Mouse (Mus musculus): ENCODE results near the gene Dynlrb2. TPM values are rescaled to one million over a fixed set of nuclear protein-coding genes. Genes with fewer than 3 reads are reported as not detected.
A peak's percentile ranks its signal among the peaks of the same experiment; 100 is the strongest.

The Dynlrb2 gene
- polyA plus RNA-seq, 1 experiment from 2014 or later, result 0.47 TPM

GRCm38 (mm10) chr8:116478681-116479080 lies 26.1 kb upstream of the Dynlrb2 start:
- ATAC-seq (ENCODE audit: low FRiP score, low TSS enrichment) (no peak), DNase-seq (ENCODE audit: low spot score) (no peak)
- Histone ChIP-seq H3K4me3 (ENCODE audit: low read depth, low read length) (no peak overlapping the region), H3K27ac (replicated peaks) (no peak overlapping the region), H3K9ac (ENCODE audit: low read length) (no peak overlapping the region), H3K27me3 (ENCODE audit: control insufficient read depth, insufficient read depth, low read length) (no peaks in the 10 kb centered on the region), H3K36me3 (ENCODE audit: control insufficient read depth, insufficient read depth, low read length) (no peaks in the 10 kb centered on the region), H3K4me2 (replicated peaks; ENCODE audit: low read depth) (no peak overlapping the region), H3K9me3 (ENCODE audit: control insufficient read depth, low read length) (no peaks in the 10 kb centered on the region), H3K4me1 (replicated peaks; ENCODE audit: control insufficient read depth, insufficient read depth) (no peaks in the 10 kb centered on the region)
- TF ChIP-seq EP300 (optimal IDR thresholded peaks at IDR 0.05) (no peak), CTCF (IDR thresholded peaks at IDR 0.05; ENCODE audit: low read depth) (no peak)

- TF ChIP-seq EP300 (optimal IDR thresholded peaks at IDR 0.05), result no peak
- TF ChIP-seq CTCF (IDR thresholded peaks at IDR 0.05; ENCODE audit: low read depth), result peak; percentile 92
- Histone ChIP-seq H3K9me3 (ENCODE audit: control insufficient read depth, low read length) (no peaks in the 10 kb centered on the region), H3K4me3 (ENCODE audit: low read depth, low read length) (no peak overlapping the region), H3K4me2 (replicated peaks; ENCODE audit: low read depth) (no peak overlapping the region), H3K27ac (replicated peaks) (no peak overlapping the region), H3K9ac (ENCODE audit: low read length) (no peak overlapping the region), H3K4me1 (replicated peaks; ENCODE audit: control insufficient read depth, insufficient read depth) (no peaks in the 10 kb centered on the region), H3K36me3 (ENCODE audit: control insufficient read depth, insufficient read depth, low read length) (no peaks in the 10 kb centered on the region), H3K27me3 (ENCODE audit: control insufficient read depth, insufficient read depth, low read length) (no peaks in the 10 kb centered on the region)
- ATAC-seq (ENCODE audit: low FRiP score, low TSS enrichment), result no peak; the same call in 1 of the 2 replicates
- WGBS, result 10% methylated on average over 7 of the region's 7 CpGs
- peak; percentile 63 for DNase-seq (ENCODE audit: low spot score)
These were observed 23.9 kb upstream of the Dynlrb2 start for GRCm38 (mm10) chr8:116480894-116481293.

- DNase-seq (ENCODE audit: low spot score), result no peak
- ATAC-seq (ENCODE audit: low FRiP score, low TSS enrichment), result no peak
- Histone ChIP-seq H3K36me3 (ENCODE audit: control insufficient read depth, insufficient read depth, low read length) (no peaks in the 10 kb centered on the region), H3K4me3 (ENCODE audit: low read depth, low read length) (no peak overlapping the region), H3K27me3 (ENCODE audit: control insufficient read depth, insufficient read depth, low read length) (no peaks in the 10 kb centered on the region), H3K4me1 (replicated peaks; ENCODE audit: control insufficient read depth, insufficient read depth) (no peaks in the 10 kb centered on the region), H3K9ac (ENCODE audit: low read length) (no peak overlapping the region), H3K27ac (replicated peaks) (no peak overlapping the region), H3K9me3 (ENCODE audit: control insufficient read depth, low read length) (no peaks in the 10 kb centered on the region), H3K4me2 (replicated peaks; ENCODE audit: low read depth) (no peak overlapping the region)
- 68% methylated on average over 3 of the region's 3 CpGs for WGBS
- no peak for TF ChIP-seq CTCF (IDR thresholded peaks at IDR 0.05; ENCODE audit: low read depth)
- TF ChIP-seq EP300 (optimal IDR thresholded peaks at IDR 0.05), result no peak
These were observed 22.0 kb upstream of the Dynlrb2 start for GRCm38 (mm10) chr8:116482738-116483137.

GRCm38 (mm10) chr8:116484087-116484486 lies 20.7 kb upstream of the Dynlrb2 start:
- DNase-seq (ENCODE audit: low spot score), result no peak
- 7% methylated on average over 2 of the region's 2 CpGs for WGBS
- H3K27me3 ChIP-seq (ENCODE audit: control insufficient read depth, insufficient read depth, low read length), result no peaks in the 10 kb centered on the region
- no peak overlapping the region for H3K4me3 ChIP-seq (ENCODE audit: low read depth, low read length)
- H3K27ac ChIP-seq (replicated peaks), result no peak overlapping the region
- no peak for ATAC-seq (ENCODE audit: low FRiP score, low TSS enrichment)
- H3K9me3 ChIP-seq (ENCODE audit: control insufficient read depth, low read length), result no peaks in the 10 kb centered on the region
- TF ChIP-seq EP300 (optimal IDR thresholded peaks at IDR 0.05) (no peak), CTCF (IDR thresholded peaks at IDR 0.05; ENCODE audit: low read depth) (peak; percentile 85)
- no peak overlapping the region for H3K4me2 ChIP-seq (replicated peaks; ENCODE audit: low read depth)
- H3K4me1 ChIP-seq (replicated peaks; ENCODE audit: control insufficient read depth, insufficient read depth), result no peaks in the 10 kb centered on the region
- no peak overlapping the region for H3K9ac ChIP-seq (ENCODE audit: low read length)
- no peaks in the 10 kb centered on the region for H3K36me3 ChIP-seq (ENCODE audit: control insufficient read depth, insufficient read depth, low read length)

GRCm38 (mm10) chr8:116488546-116488945 lies 16.2 kb upstream of the Dynlrb2 start:
- no peaks in the 10 kb centered on the region for H3K36me3 ChIP-seq (ENCODE audit: control insufficient read depth, insufficient read depth, low read length)
- H3K4me1 ChIP-seq (replicated peaks; ENCODE audit: control insufficient read depth, insufficient read depth), result no peaks in the 10 kb centered on the region
- H3K9me3 ChIP-seq (ENCODE audit: control insufficient read depth, low read length), result no peaks in the 10 kb centered on the region
- no peak overlapping the region for H3K9ac ChIP-seq (ENCODE audit: low read length)
- no peaks in the 10 kb centered on the region for H3K27me3 ChIP-seq (ENCODE audit: control insufficient read depth, insufficient read depth, low read length)
- no peak for TF ChIP-seq CTCF (IDR thresholded peaks at IDR 0.05; ENCODE audit: low read depth)
- TF ChIP-seq EP300 (optimal IDR thresholded peaks at IDR 0.05), result no peak
- no peak overlapping the region for H3K4me3 ChIP-seq (ENCODE audit: low read depth, low read length)
- DNase-seq (ENCODE audit: low spot score), result no peak
- H3K27ac ChIP-seq (replicated peaks), result no peak overlapping the region
- WGBS, result 74% methylated on average over 2 of the region's 2 CpGs
- no peak for ATAC-seq (ENCODE audit: low FRiP score, low TSS enrichment)
- no peak overlapping the region for H3K4me2 ChIP-seq (replicated peaks; ENCODE audit: low read depth)

GRCm38 (mm10) chr8:116500057-116500809 lies 4.5 kb upstream of the Dynlrb2 start:
- ATAC-seq (ENCODE audit: low FRiP score, low TSS enrichment), result no peak

More at GRCm38 (mm10) chr8:116500057-116500809, 4.5 kb upstream of the Dynlrb2 start:
- DNase-seq (ENCODE audit: low spot score), result no peak
- Histone ChIP-seq H3K4me3 (ENCODE audit: low read depth, low read length) (no peak overlapping the region), H3K4me1 (replicated peaks; ENCODE audit: control insufficient read depth, insufficient read depth) (0 out of 2 replicates have a peak, but pooled peaks cover 4% of the 10 kb centered on the region), H3K36me3 (ENCODE audit: control insufficient read depth, insufficient read depth, low read length) (no peaks in the 10 kb centered on the region), H3K27ac (replicated peaks) (no peak overlapping the region), H3K9ac (ENCODE audit: low read length) (no peak overlapping the region), H3K4me2 (replicated peaks; ENCODE audit: low read depth) (no peak overlapping the region), H3K9me3 (ENCODE audit: control insufficient read depth, low read length) (no peaks in the 10 kb centered on the region), H3K27me3 (ENCODE audit: control insufficient read depth, insufficient read depth, low read length) (no peaks in the 10 kb centered on the region)
- 81% methylated on average over 7 of the region's 7 CpGs for WGBS
- no peak for TF ChIP-seq EP300 (optimal IDR thresholded peaks at IDR 0.05)
- TF ChIP-seq CTCF (IDR thresholded peaks at IDR 0.05; ENCODE audit: low read depth), result no peak

Data from stomach, postnatal 0 days (tissue).